Mouse (Mus musculus) thymus, adult 2 months (tissue): Measurements from ENCODE around the gene Lrrc28. TPM values are rescaled to one million over a fixed set of nuclear protein-coding genes. Genes with fewer than 3 reads are reported as not detected.

Experiments used
- DNase-seq: peaks from one replicate; pipeline ENCODE4 v3.0.0; 2021
- H3K27ac ChIP-seq: fragments of 200-500 bp; 2 replicates; pipeline ENCODE4 v1.5.1; 2012; ENCODE audit warnings: low read length, control low read depth; ENCODE audit not compliant: control insufficient read depth, insufficient read depth
- H3K27me3 ChIP-seq: fragments of 200-500 bp; 2 replicates; pipeline ENCODE4 v1.6.1; 2012; ENCODE audit warnings: mild to moderate bottlenecking, low read length, moderate library complexity, mixed read lengths; ENCODE audit not compliant: control insufficient read depth, insufficient read depth
- H3K36me3 ChIP-seq: fragments of 200-500 bp; 2 replicates; pipeline ENCODE4 v1.6.1; 2012; ENCODE audit warnings: mild to moderate bottlenecking, low read length, moderate library complexity; ENCODE audit not compliant: control insufficient read depth, insufficient read depth
- H3K4me1 ChIP-seq: fragments of 200-500 bp; replicated peaks from 2 replicates; pipeline ENCODE4 v1.6.1; 2012; ENCODE audit warnings: low read length; ENCODE audit not compliant: control insufficient read depth, insufficient read depth
- H3K4me3 ChIP-seq: fragments of 200-500 bp; 2 replicates; pipeline ENCODE4 v1.5.1; 2012; ENCODE audit warnings: mild to moderate bottlenecking, low read length, control low read depth, moderate library complexity; ENCODE audit not compliant: control insufficient read depth, insufficient read depth
- CTCF ChIP-seq: fragments of 200-500 bp; IDR thresholded peaks from 2 replicates; pipeline ENCODE4 v1.5.1; 2012; ENCODE audit warnings: mild to moderate bottlenecking, control low read depth, low read length, moderate library complexity, borderline replicate concordance; ENCODE audit not compliant: control insufficient read depth, poor library complexity, insufficient read depth; ENCODE audit errors: extremely low read depth
- POLR2A ChIP-seq: fragments of 200-500 bp; IDR thresholded peaks from 2 replicates; pipeline ENCODE4 v1.6.1; 2012; ENCODE audit warnings: mild to moderate bottlenecking, low read length, control low read depth, moderate library complexity; ENCODE audit not compliant: control insufficient read depth, poor library complexity, insufficient read depth; ENCODE audit errors: extremely low read depth
- WGBS: fragments of 180-500 bp; shearing (Covaris S2); methylation state at CpG from one replicate; pipeline ENCODE4 v1.1.7; 2018; 5-methylcytosine and 5-hydroxymethylcytosine counted together
- polyA plus RNA-seq: library from polyadenylated mRNA; depleted of rRNA; stranded (reverse); fragments of >200 nt; gene quantifications from 2 replicates; pipeline ENCODE4 v1.2.3, GENCODE M21; 2012

The Lrrc28 gene
- polyA plus RNA-seq, 1 experiment: 39.4 TPM

- Histone ChIP-seq H3K36me3 (no peaks in the 10 kb centered on the region), H3K4me3 (no peak overlapping the region), H3K27me3 (no peaks in the 10 kb centered on the region), H3K4me1 (no peaks in the 10 kb centered on the region), H3K27ac (no peak overlapping the region)
- TF ChIP-seq POLR2A: no peak
- TF ChIP-seq CTCF: no peak
- 98% methylated on average over 6 of the region's 6 CpGs for WGBS
- no peak for DNase-seq
Observed at GRCm38 (mm10) chr7:67592670-67593069, 52.4 kb downstream of the Lrrc28 start.

GRCm38 (mm10) chr7:67588743-67589142, 56.3 kb downstream of the Lrrc28 start:
- TF ChIP-seq CTCF (no peak), POLR2A (no peak)
- no peaks in the 10 kb centered on the region for H3K36me3 ChIP-seq
- no peaks in the 10 kb centered on the region for H3K4me1 ChIP-seq
- DNase-seq: no peak
- 97% methylated on average over 6 of the region's 6 CpGs for WGBS
- H3K27me3 ChIP-seq: no peaks in the 10 kb centered on the region
- no peak overlapping the region for H3K4me3 ChIP-seq
- H3K27ac ChIP-seq: no peak overlapping the region

- H3K27ac ChIP-seq: no peak overlapping the region
- DNase-seq: no peak
Observed at GRCm38 (mm10) chr7:67586479-67586878, 58.6 kb downstream of the Lrrc28 start.

GRCm38 (mm10) chr7:67583852-67584251, 61.2 kb downstream of the Lrrc28 start:
- no peaks in the 10 kb centered on the region for H3K36me3 ChIP-seq
- H3K27ac ChIP-seq: no peak overlapping the region
- no peaks in the 10 kb centered on the region for H3K27me3 ChIP-seq
- no peaks in the 10 kb centered on the region for H3K4me1 ChIP-seq
- no peak overlapping the region for H3K4me3 ChIP-seq
- no peak for TF ChIP-seq POLR2A
- no peak for TF ChIP-seq CTCF
- WGBS: 93% methylated on average over 5 of the region's 5 CpGs
- DNase-seq: no peak

More at GRCm38 (mm10) chr7:67586479-67586878, 58.6 kb downstream of the Lrrc28 start:
- no peaks in the 10 kb centered on the region for H3K4me1 ChIP-seq
- WGBS: 96% methylated on average over 5 of the region's 5 CpGs
- H3K27me3 ChIP-seq: no peaks in the 10 kb centered on the region
- no peak overlapping the region for H3K4me3 ChIP-seq
- no peaks in the 10 kb centered on the region for H3K36me3 ChIP-seq
- TF ChIP-seq CTCF (no peak), POLR2A (no peak)

GRCm38 (mm10) chr7:67578783-67579482, 66.1 kb downstream of the Lrrc28 start:
- no peaks in the 10 kb centered on the region for H3K27me3 ChIP-seq
- H3K27ac ChIP-seq: no peak overlapping the region
- TF ChIP-seq CTCF (no peak), POLR2A (no peak)
- no peaks in the 10 kb centered on the region for H3K36me3 ChIP-seq
- no peak for DNase-seq
- H3K4me3 ChIP-seq: no peak overlapping the region
- H3K4me1 ChIP-seq: no peaks in the 10 kb centered on the region
- 87% methylated on average over 7 of the region's 7 CpGs for WGBS

GRCm38 (mm10) chr7:67578044-67578443, 67.0 kb downstream of the Lrrc28 start:
- TF ChIP-seq POLR2A: no peak
- no peak for TF ChIP-seq CTCF
- 96% methylated on average over 6 of the region's 6 CpGs for WGBS

More at GRCm38 (mm10) chr7:67578044-67578443, 67.0 kb downstream of the Lrrc28 start:
- Histone ChIP-seq H3K27me3 (no peaks in the 10 kb centered on the region), H3K4me1 (no peaks in the 10 kb centered on the region), H3K4me3 (no peak overlapping the region), H3K36me3 (no peaks in the 10 kb centered on the region), H3K27ac (no peak overlapping the region)
- DNase-seq: no peak
